ENCODE assay signal across 9 mouse cellular contexts in the genomic region with DNA sequence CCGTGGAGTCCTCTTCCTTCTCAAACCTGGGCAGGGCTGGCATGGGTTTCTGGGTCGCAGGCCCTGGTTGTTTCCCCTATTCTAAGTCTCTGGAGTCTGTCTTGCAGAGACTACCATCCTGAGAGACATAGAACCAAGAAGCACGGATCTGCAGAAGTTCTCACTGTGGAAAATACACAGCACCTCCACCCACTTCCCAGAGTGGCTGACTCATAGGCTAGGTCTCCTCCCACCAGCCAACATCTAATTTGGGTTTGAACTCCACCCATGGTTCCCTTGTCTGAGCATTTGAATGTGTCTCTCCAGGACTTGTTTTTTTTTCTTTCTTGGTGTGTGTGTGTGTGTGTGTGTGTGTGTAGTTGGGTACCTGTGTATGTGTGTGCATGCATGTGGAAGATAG. TPM values are rescaled to one million over a fixed set of nuclear protein-coding genes. Genes with fewer than 3 reads are reported as not detected.
A peak's percentile ranks its signal among the peaks of the same experiment; 100 is the strongest.
DNase-seq lines count a peak whose midpoint lies in the region; ATAC-seq and TF ChIP-seq lines count a peak whose summit lies in the region.
"Had no signal": no experiment of that assay in that cellular context is flagged by ENCODE, and none has a peak within 500 bp of the region (broad histone marks: within the 10 kb centered on the region; RNA-seq: fewer than 3 reads in every experiment).

No protein-coding gene starts in this region.

- 58% methylated on average over 3 of the region's 3 CpGs for WGBS in heart, embryonic 12.5 days
- 81% methylated on average over 3 of the region's 3 CpGs for WGBS in limb, embryonic 10.5 days

- H3K4me2 ChIP-seq in heart, embryonic 12.5 days, result no peak overlapping the region

- H3K27ac ChIP-seq in heart, embryonic 12.5 days (ENCODE audit: poor library complexity, severe bottlenecking), result no peak overlapping the region
- H3K27ac ChIP-seq in ES-Bruce4 (ENCODE audit: insufficient read depth, low read length), result peak overlapping the region; percentile 26; the same call in 1 of the 2 replicates
- H3K27ac ChIP-seq in embryonic fibroblast, embryonic 13.5 days (ENCODE audit: insufficient read depth, low read length), result peak overlapping the region; percentile 100
- 0 out of 2 replicates have a peak overlapping the region, but pooled peaks have one; percentile 2 for H3K27ac ChIP-seq in limb, embryonic 10.5 days
- H3K27ac ChIP-seq: kidney, postnatal 0 days had no signal

- TF ChIP-seq EP300 in ES-Bruce4 (IDR thresholded peaks at IDR 0.05; ENCODE audit: insufficient read depth, low read depth, low read length), result no peak

- ATAC-seq in heart, embryonic 12.5 days (ENCODE audit: insufficient number of reproducible peaks, low FRiP score), result no peak

- DNase-seq in heart, adult 8-10 months (ENCODE audit: low spot score), result peak; percentile 77
- DNase-seq in limb, embryonic 10.5 days (ENCODE audit: low spot score), result no peak
- no peak for DNase-seq in thymus, postnatal 0 days (ENCODE audit: low spot score)
- DNase-seq in yolk sac, embryonic 10.5 days (ENCODE audit: low spot score), result no peak
- DNase-seq in testis, postnatal 10 days (ENCODE audit: low spot score), result no peak

- no peaks in the 10 kb centered on the region for H3K36me3 ChIP-seq in heart, embryonic 12.5 days
- H3K36me3 ChIP-seq in ES-Bruce4 (ENCODE audit: control insufficient read depth, insufficient read depth, low read length, poor library complexity, severe bottlenecking), result no peaks in the 10 kb centered on the region
- H3K36me3 ChIP-seq in limb, embryonic 10.5 days, result no peaks in the 10 kb centered on the region

- no peaks in the 10 kb centered on the region for H3K27me3 ChIP-seq in heart, embryonic 12.5 days (replicated peaks)
- H3K27me3 ChIP-seq in ES-Bruce4 (ENCODE audit: control insufficient read depth, insufficient read depth, low read length, poor library complexity, severe bottlenecking), result no peaks in the 10 kb centered on the region
- 0 out of 2 replicates have a peak, but pooled peaks cover 3% of the 10 kb centered on the region for H3K27me3 ChIP-seq in limb, embryonic 10.5 days (ENCODE audit: low read depth, poor library complexity, severe bottlenecking)

- H3K4me1 ChIP-seq in heart, embryonic 12.5 days (replicated peaks), result peaks cover 35% of the 10 kb centered on the region
- H3K4me1 ChIP-seq in ES-Bruce4 (ENCODE audit: control insufficient read depth, insufficient read depth, low read length), result peaks cover 14% of the 10 kb centered on the region
- peaks cover 10% of the 10 kb centered on the region for H3K4me1 ChIP-seq in embryonic fibroblast, embryonic 13.5 days (ENCODE audit: control insufficient read depth, insufficient read depth, low read length)
- peaks cover 66% of the 10 kb centered on the region for H3K4me1 ChIP-seq in limb, embryonic 10.5 days

- TF ChIP-seq POLR2A in ES-Bruce4 (IDR thresholded peaks at IDR 0.05; ENCODE audit: insufficient read depth, low read length), result no peak
- TF ChIP-seq POLR2A in embryonic fibroblast, embryonic 13.5 days (IDR thresholded peaks at IDR 0.05; ENCODE audit: low read depth, low read length), result peak; percentile 56

- no peak overlapping the region for H3K9ac ChIP-seq in heart, embryonic 12.5 days
- no peak overlapping the region for H3K9ac ChIP-seq in ES-Bruce4 (ENCODE audit: low read depth, poor library complexity, severe bottlenecking)

- TF ChIP-seq CTCF in ES-Bruce4 (IDR thresholded peaks at IDR 0.05; ENCODE audit: low read depth, low read length), result no peak
- TF ChIP-seq CTCF in embryonic fibroblast, embryonic 13.5 days (IDR thresholded peaks at IDR 0.05; ENCODE audit: borderline replicate concordance, insufficient read depth, low read length), result no peak

- H3K4me3 ChIP-seq in heart, embryonic 12.5 days, result no peak overlapping the region
- H3K4me3 ChIP-seq in ES-Bruce4 (ENCODE audit: low read depth, low read length), result no peak overlapping the region
- no peak overlapping the region for H3K4me3 ChIP-seq in embryonic fibroblast, embryonic 13.5 days (ENCODE audit: insufficient read depth, low read length)
- H3K4me3 ChIP-seq in limb, embryonic 10.5 days, result no peak overlapping the region

- no peaks in the 10 kb centered on the region for H3K9me3 ChIP-seq in heart, embryonic 12.5 days (replicated peaks)
- no peaks in the 10 kb centered on the region for H3K9me3 ChIP-seq in ES-Bruce4 (replicated peaks; ENCODE audit: control insufficient read depth, insufficient read depth, low read length, poor library complexity, severe bottlenecking)
- no peaks in the 10 kb centered on the region for H3K9me3 ChIP-seq in limb, embryonic 10.5 days (replicated peaks)

RNA-seq across cellular contexts. Expression of a gene that starts 34.9 kb away (rescaled TPM):
- under 1 TPM in 2 of 4 experiments, not detected in 2; 0.09 to 0.19 TPM for total RNA-seq in heart, adult 8-10 months (2022)
- polyA plus RNA-seq in heart, embryonic 12.5 days (2016; fragmentation: Nextera tagmentation; extraction: Ambion mirVana), result 0.19 TPM in 1 of 2 replicates, not detected in the other
- polyA plus RNA-seq in ES-Bruce4 (2011; ENCODE audit: insufficient read depth, insufficient read length, low read depth, missing spikeins), result not detected in 2 replicates
- polyA plus RNA-seq in embryonic fibroblast, embryonic 13.5 days (2011; ENCODE audit: insufficient read length, low read depth, missing spikeins), result 0.76 and 1.3 TPM in 2 replicates
- not detected in 2 replicates for polyA plus RNA-seq in limb, embryonic 10.5 days (2016; fragmentation: Nextera tagmentation; extraction: Ambion mirVana)
- polyA plus RNA-seq in thymus, postnatal 0 days (2015; fragmentation: Nextera tagmentation; extraction: Ambion mirVana), result 0.15 TPM in 1 of 2 replicates, not detected in the other

RNA-seq across cellular contexts. Expression of a gene that starts 46.9 kb away (rescaled TPM):
- total RNA-seq in heart, adult 8-10 months (2022), result under 1 TPM in 1 of 4 experiments, not detected in 3; 0.19 TPM
- 0.74 and 0.76 TPM in 2 replicates for polyA plus RNA-seq in heart, embryonic 12.5 days (2016; fragmentation: Nextera tagmentation; extraction: Ambion mirVana)
- polyA plus RNA-seq in ES-Bruce4 (2011; ENCODE audit: insufficient read depth, insufficient read length, low read depth, missing spikeins), result not detected in 2 replicates
- polyA plus RNA-seq in embryonic fibroblast, embryonic 13.5 days (2011; ENCODE audit: insufficient read length, low read depth, missing spikeins), result 3.9 and 5.5 TPM in 2 replicates
- polyA plus RNA-seq in limb, embryonic 10.5 days (2016; fragmentation: Nextera tagmentation; extraction: Ambion mirVana), result not detected in 2 replicates
- polyA plus RNA-seq in thymus, postnatal 0 days (2015; fragmentation: Nextera tagmentation; extraction: Ambion mirVana), result 0.69 and 0.90 TPM in 2 replicates

RNA-seq across cellular contexts. Expression of a gene that starts 57.2 kb away (rescaled TPM):
- total RNA-seq in heart, adult 8-10 months (2022), result 100 to 1,000 TPM in 2 of 4 experiments, 10 to 100 TPM in 2; 87.6 to 108 (median 101) TPM
- 87.6 and 97.4 TPM in 2 replicates for polyA plus RNA-seq in heart, embryonic 12.5 days (2016; fragmentation: Nextera tagmentation; extraction: Ambion mirVana)
- 78.1 and 78.3 TPM in 2 replicates for polyA plus RNA-seq in ES-Bruce4 (2011; ENCODE audit: insufficient read depth, insufficient read length, low read depth, missing spikeins)
- polyA plus RNA-seq in embryonic fibroblast, embryonic 13.5 days (2011; ENCODE audit: insufficient read length, low read depth, missing spikeins), result 228 and 253 TPM in 2 replicates
- polyA plus RNA-seq in limb, embryonic 10.5 days (2016; fragmentation: Nextera tagmentation; extraction: Ambion mirVana), result 45.8 and 62.6 TPM in 2 replicates
- polyA plus RNA-seq in thymus, postnatal 0 days (2015; fragmentation: Nextera tagmentation; extraction: Ambion mirVana), result 6.5 and 8.4 TPM in 2 replicates
